Mouse (Mus musculus): ENCODE data around the gene Usp49. TPM values are rescaled to one million over a fixed set of nuclear protein-coding genes. Genes with fewer than 3 reads are reported as not detected.
A peak's percentile ranks its signal among the peaks of the same experiment; 100 is the strongest.
"Not testable (repeated sequence)": the region's sequence is repeated elsewhere in the genome, so short reads cannot be mapped to it uniquely, and the experiment has no call there.

The Usp49 gene
- total RNA-seq, 2 experiments from 2014 or later: 9.6 to 13.1 TPM

- peak; percentile 91 to 92 for DNase-seq (ENCODE audit: extremely low spot score in 1 of 2, low spot score in 2 of 2)
- H3K4me3 ChIP-seq: peak overlapping the region; percentile 72
- peak overlapping the region; percentile 90 for H3K27ac ChIP-seq
- no peak for TF ChIP-seq CTCF (IDR thresholded peaks at IDR 0.05)
- intact Hi-C loops (cut with DNase I): loop anchor here (1.0 to 5.0 kb wide), 2 partner anchors 18 to 43 kb away; partner anchors contain the start of genes Bysl, Gm20517 and Med20
Measured at GRCm38 (mm10) chr17:47628851-47629676, 1.4 kb upstream of the Usp49 start.

- H3K27ac ChIP-seq: peak overlapping the region; percentile 90
- intact Hi-C loops (cut with DNase I): loop anchor here (1.0 to 5.0 kb wide), 2 partner anchors 19 to 42 kb away; partner anchors contain the start of genes Bysl, Gm20517 and Med20
- TF ChIP-seq CTCF (IDR thresholded peaks at IDR 0.05): peak; percentile 37
Measured at GRCm38 (mm10) chr17:47629717-47630677, 493 bp upstream of the Usp49 start.

GRCm38 (mm10) chr17:47632181-47632840, 1.8 kb downstream of the Usp49 start:
- TF ChIP-seq CTCF (IDR thresholded peaks at IDR 0.05): no peak
- H3K4me3 ChIP-seq: no peak overlapping the region
- no peak overlapping the region for H3K27ac ChIP-seq
- no peak for DNase-seq (ENCODE audit: extremely low spot score in 1 of 2, low spot score in 2 of 2)
- intact Hi-C loops (cut with DNase I): no loop called here

More at GRCm38 (mm10) chr17:47629717-47630677, 493 bp upstream of the Usp49 start:
- H3K4me3 ChIP-seq: peak overlapping the region; percentile 72
- DNase-seq (ENCODE audit: extremely low spot score in 1 of 2, low spot score in 2 of 2): peak in 1 of 2 experiments; percentile 21

- no peak for DNase-seq (ENCODE audit: extremely low spot score in 1 of 2, low spot score in 2 of 2)
- intact Hi-C loops (cut with DNase I): no loop called here
- Histone ChIP-seq H3K4me3 (no peak overlapping the region), H3K27ac (no peak overlapping the region)
- TF ChIP-seq CTCF (IDR thresholded peaks at IDR 0.05): no peak
Measured at GRCm38 (mm10) chr17:47633999-47634770, 3.7 kb downstream of the Usp49 start.

- intact Hi-C loops (cut with DNase I): no loop called here
- DNase-seq (ENCODE audit: extremely low spot score in 1 of 2, low spot score in 2 of 2): no peak
- TF ChIP-seq CTCF (IDR thresholded peaks at IDR 0.05): peak; percentile 44
- no peak overlapping the region for H3K4me3 ChIP-seq
- no peak overlapping the region for H3K27ac ChIP-seq
Measured at GRCm38 (mm10) chr17:47642992-47643391, 12.5 kb downstream of the Usp49 start.

- H3K27ac ChIP-seq: no peak overlapping the region
- H3K4me3 ChIP-seq: no peak overlapping the region
- peak; percentile 24 to 27 for DNase-seq (ENCODE audit: extremely low spot score in 1 of 2, low spot score in 2 of 2)
- TF ChIP-seq CTCF (IDR thresholded peaks at IDR 0.05): peak; percentile 52
- intact Hi-C loops (cut with DNase I): loop anchor here (2.0 kb wide), 1 partner anchor 28 kb away; no protein-coding TSS in a partner anchor
Measured at GRCm38 (mm10) chr17:47646683-47647082, 16.2 kb downstream of the Usp49 start.

GRCm38 (mm10) chr17:47648966-47649365, 18.5 kb downstream of the Usp49 start:
- intact Hi-C loops (cut with DNase I): no loop called here
- no peak for TF ChIP-seq CTCF (IDR thresholded peaks at IDR 0.05)

GRCm38 (mm10) chr17:47651953-47652352, 21.5 kb downstream of the Usp49 start:
- intact Hi-C loops (cut with DNase I): no loop called here
- H3K4me3 ChIP-seq: no peak overlapping the region
- no peak for DNase-seq (ENCODE audit: extremely low spot score in 1 of 2, low spot score in 2 of 2)
- H3K27ac ChIP-seq: no peak overlapping the region
- TF ChIP-seq CTCF (IDR thresholded peaks at IDR 0.05): no peak

More at GRCm38 (mm10) chr17:47648966-47649365, 18.5 kb downstream of the Usp49 start:
- no peak overlapping the region for H3K4me3 ChIP-seq
- DNase-seq (ENCODE audit: extremely low spot score in 1 of 2, low spot score in 2 of 2): no peak
- no peak overlapping the region for H3K27ac ChIP-seq

GRCm38 (mm10) chr17:47654346-47654745, 23.9 kb downstream of the Usp49 start:
- intact Hi-C loops (cut with DNase I); DNase-seq (ENCODE audit: extremely low spot score in 1 of 2, low spot score in 2 of 2); H3K27ac ChIP-seq; H3K4me3 ChIP-seq: not testable (repeated sequence)

- DNase-seq (ENCODE audit: extremely low spot score in 1 of 2, low spot score in 2 of 2): no peak
- TF ChIP-seq CTCF (IDR thresholded peaks at IDR 0.05): no peak
- H3K27ac ChIP-seq: no peak overlapping the region
- intact Hi-C loops (cut with DNase I): no loop called here
- no peak overlapping the region for H3K4me3 ChIP-seq
Measured at GRCm38 (mm10) chr17:47655697-47656096, 25.2 kb downstream of the Usp49 start.

Data from left cerebral cortex, adult 2 months (tissue).